Mouse (Mus musculus): ENCODE results near the gene Ndufaf5.

DNA sequence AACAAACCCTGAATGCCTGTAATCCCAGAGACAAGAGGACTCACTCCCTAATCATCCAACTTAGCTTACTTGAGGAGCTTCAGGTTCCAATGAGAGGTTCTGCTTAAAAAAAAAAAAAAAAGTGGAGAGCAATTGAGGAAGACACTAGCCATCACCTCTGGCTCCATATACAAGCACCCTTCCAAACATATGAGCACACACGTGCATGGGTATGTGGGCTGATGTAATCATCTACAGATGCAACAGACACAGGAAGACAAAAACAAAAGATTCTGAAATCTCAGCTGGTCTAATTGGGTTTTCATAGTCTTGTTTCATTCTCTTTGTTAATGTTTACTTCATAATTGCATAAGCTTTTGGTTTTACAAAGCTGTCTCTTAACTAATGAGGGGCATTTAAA lies 1.4 kb upstream of the Ndufaf5 start:
- TF ChIP-seq POLR2A (IDR thresholded peaks at IDR 0.05; ENCODE audit: low read depth, low read length): no peak
- TF ChIP-seq CTCF (IDR thresholded peaks at IDR 0.05; ENCODE audit: extremely low read depth, insufficient read depth, insufficient read length, insufficient replicate concordance): no peak
